Mouse (Mus musculus) adrenal gland, postnatal 14 days (tissue): ENCODE data around the gene Spout1. TPM values are rescaled to one million over a fixed set of nuclear protein-coding genes. Genes with fewer than 3 reads are reported as not detected.
A peak's percentile ranks its signal among the peaks of the same experiment; 100 is the strongest.
"Not testable (repeated sequence)": the region's sequence is repeated elsewhere in the genome, so short reads cannot be mapped to it uniquely, and the experiment has no call there.

Source experiments
- DNase-seq: peaks from one replicate; pipeline ENCODE4 v3.0.0; 2021; ENCODE audit warnings: mixed read lengths
- total RNA-seq: library from RNA; stranded (reverse); gene quantifications from 2 replicates; pipeline ENCODE4 v1.2.3, GENCODE M21; 2021

Gene Spout1
- total RNA-seq, 1 experiment from 2014 or later = 21.8 TPM

- DNase-seq = not testable (repeated sequence)
Observed at GRCm38 (mm10) chr2:30131240-30131639, 47.0 kb downstream of the Spout1 start.

DNA sequence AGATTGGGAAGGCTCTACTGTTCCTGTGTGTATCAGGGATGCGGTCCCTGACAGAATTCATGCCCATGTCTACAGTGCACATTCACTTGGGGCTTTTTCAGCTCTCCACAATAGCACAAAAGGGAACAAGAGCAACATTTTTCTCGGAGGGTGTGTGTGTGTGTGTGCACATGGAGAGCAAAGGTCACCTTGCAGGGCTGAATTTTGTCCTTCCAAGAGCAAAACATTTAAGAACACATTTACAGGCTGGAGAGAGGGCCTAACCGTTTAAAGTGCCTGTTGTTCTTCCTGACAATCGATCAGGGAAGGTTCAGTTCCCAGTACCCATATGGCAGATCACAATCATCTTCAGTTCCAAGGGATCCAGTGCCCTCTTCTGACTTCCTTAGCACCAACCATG, 48.1 kb downstream of the Spout1 start:
- DNase-seq = no peak

DNA sequence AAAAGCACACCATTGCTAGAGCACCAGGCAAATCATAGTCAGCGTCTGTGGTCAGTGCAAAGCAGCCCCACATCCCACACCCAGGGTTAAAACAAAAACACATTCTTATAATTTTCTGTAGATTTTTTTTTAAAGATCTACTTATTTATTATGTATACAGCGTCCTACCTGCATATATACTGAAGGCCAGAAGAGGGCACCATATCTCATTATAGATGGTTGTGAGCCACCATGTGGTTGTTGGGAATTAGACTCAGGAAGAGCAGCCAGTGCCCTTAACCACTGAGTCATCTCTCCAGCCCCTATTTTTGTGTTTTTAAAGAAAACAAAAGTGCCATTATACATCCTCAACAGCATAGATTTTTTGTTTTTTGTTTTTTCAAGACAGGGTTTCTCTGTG, 49.5 kb downstream of the Spout1 start:
- DNase-seq = peak; percentile 49

GRCm38 (mm10) chr2:30124472-30125274, 53.6 kb downstream of the Spout1 start, which contains the start of gene Zer1:
Gene Zer1 (minus strand): TSS chr2:30124585.
- peak; percentile 98 for DNase-seq

- DNase-seq = peak; percentile 30
Observed at GRCm38 (mm10) chr2:30123729-30124471, 54.4 kb downstream of the Spout1 start.

Other genes starting within 250 kb of the Spout1 start
- gene Gle1, start 243.0 kb downstream of the Spout1 start, total RNA-seq = 29.1 and 35.3 TPM in 2 replicates
- 228 and 265 TPM in 2 replicates for gene Sptan1, start 212.9 kb downstream of the Spout1 start, total RNA-seq
- 18.5 and 20.2 TPM in 2 replicates for gene Wdr34, start 129.6 kb downstream of the Spout1 start, total RNA-seq
- gene Set, start 121.1 kb downstream of the Spout1 start, total RNA-seq = 250 and 278 TPM in 2 replicates
- gene Pkn3, start 100.8 kb downstream of the Spout1 start, total RNA-seq = 5.7 and 10.9 TPM in 2 replicates
- 13.9 and 18.3 TPM in 2 replicates for gene Zdhhc12, start 84.8 kb downstream of the Spout1 start, total RNA-seq
- 32.4 and 40.5 TPM in 2 replicates for gene Zer1, start 53.9 kb downstream of the Spout1 start, total RNA-seq
- gene Tbc1d13, start 44.7 kb downstream of the Spout1 start, total RNA-seq = 47.1 and 52.7 TPM in 2 replicates
- 49.3 and 52.9 TPM in 2 replicates for gene Endog, start 7.0 kb downstream of the Spout1 start, total RNA-seq
- 29.1 and 29.3 TPM in 2 replicates for gene Kyat1, start 27.4 kb upstream of the Spout1 start, total RNA-seq
- gene Lrrc8a, start 59.3 kb upstream of the Spout1 start, total RNA-seq = 57.7 and 60.3 TPM in 2 replicates
- 0.63 and 1.7 TPM in 2 replicates for gene Gm28035, start 62.1 kb upstream of the Spout1 start, total RNA-seq
- gene Phyhd1, start 87.7 kb upstream of the Spout1 start, total RNA-seq = 19.8 and 20.4 TPM in 2 replicates
- not detected in 2 replicates for gene Gm28038, start 102.6 kb upstream of the Spout1 start, total RNA-seq
- gene Dolk, start 107.9 kb upstream of the Spout1 start, total RNA-seq = 46.2 and 48.1 TPM in 2 replicates
- 38.2 and 40.5 TPM in 2 replicates for gene Nup188, start 107.9 kb upstream of the Spout1 start, total RNA-seq
- gene Sh3glb2, start 180.9 kb upstream of the Spout1 start, total RNA-seq = 73.2 and 80.6 TPM in 2 replicates
- 87.9 and 89.3 TPM in 2 replicates for gene Miga2, start 185.8 kb upstream of the Spout1 start, total RNA-seq
- 18.7 and 19.5 TPM in 2 replicates for gene Dolpp1, start 213.8 kb upstream of the Spout1 start, total RNA-seq
- gene Crat, start 237.4 kb upstream of the Spout1 start, total RNA-seq = 291 and 301 TPM in 2 replicates
- 145 and 155 TPM in 2 replicates for gene Ptpa, start 237.6 kb upstream of the Spout1 start, total RNA-seq